Mouse (Mus musculus): Measurements from ENCODE around the gene 4933405L10Rik. TPM values are rescaled to one million over a fixed set of nuclear protein-coding genes. Genes with fewer than 3 reads are reported as not detected.

4933405L10Rik gene
- polyA plus RNA-seq, 1 experiment, result not detected

GRCm38 (mm10) chr8:105698734-105699133, 8.7 kb upstream of the 4933405L10Rik start:
- H3K4me3 ChIP-seq (ENCODE audit: insufficient read depth, low read depth, low read length), result no peak overlapping the region
- no peak overlapping the region for H3K27ac ChIP-seq (ENCODE audit: insufficient read depth, low read depth, low read length)
- peaks cover 39% of the 10 kb centered on the region for H3K4me1 ChIP-seq (ENCODE audit: control insufficient read depth, insufficient read depth, low read length)
- TF ChIP-seq POLR2A (IDR thresholded peaks at IDR 0.05; ENCODE audit: insufficient read depth, low read depth, low read length) (no peak), CTCF (IDR thresholded peaks at IDR 0.05; ENCODE audit: insufficient read depth, low read depth, low read length) (no peak)
- 88% methylated on average over 5 of the region's 5 CpGs for WGBS

GRCm38 (mm10) chr8:105699488-105700215, 7.8 kb upstream of the 4933405L10Rik start:
- no peak overlapping the region; the same call in 1 of the 2 replicates for H3K4me3 ChIP-seq (ENCODE audit: insufficient read depth, low read depth, low read length)
- H3K27ac ChIP-seq (ENCODE audit: insufficient read depth, low read depth, low read length), result no peak overlapping the region
- TF ChIP-seq POLR2A (IDR thresholded peaks at IDR 0.05; ENCODE audit: insufficient read depth, low read depth, low read length), result no peak
- no peak for TF ChIP-seq CTCF (IDR thresholded peaks at IDR 0.05; ENCODE audit: insufficient read depth, low read depth, low read length)
- 80% methylated on average over 11 of the region's 11 CpGs for WGBS
- peaks cover 34% of the 10 kb centered on the region for H3K4me1 ChIP-seq (ENCODE audit: control insufficient read depth, insufficient read depth, low read length)

GRCm38 (mm10) chr8:105700566-105700965, 6.9 kb upstream of the 4933405L10Rik start:
- TF ChIP-seq POLR2A (IDR thresholded peaks at IDR 0.05; ENCODE audit: insufficient read depth, low read depth, low read length) (no peak), CTCF (IDR thresholded peaks at IDR 0.05; ENCODE audit: insufficient read depth, low read depth, low read length) (no peak)
- H3K27ac ChIP-seq (ENCODE audit: insufficient read depth, low read depth, low read length), result peak overlapping the region; percentile 99
- H3K4me1 ChIP-seq (ENCODE audit: control insufficient read depth, insufficient read depth, low read length), result peaks cover 25% of the 10 kb centered on the region
- peak overlapping the region; percentile 92 for H3K4me3 ChIP-seq (ENCODE audit: insufficient read depth, low read depth, low read length)
- WGBS, result under 1% methylated on average over 21 of the region's 21 CpGs

- H3K27ac ChIP-seq (ENCODE audit: insufficient read depth, low read depth, low read length), result peak within 1 kb of the TSS; percentile 99
- peaks cover 24% of the 10 kb centered on the region for H3K4me1 ChIP-seq (ENCODE audit: control insufficient read depth, insufficient read depth, low read length)
- TF ChIP-seq CTCF (IDR thresholded peaks at IDR 0.05; ENCODE audit: insufficient read depth, low read depth, low read length), result no peak
- TF ChIP-seq POLR2A (IDR thresholded peaks at IDR 0.05; ENCODE audit: insufficient read depth, low read depth, low read length), result peak; percentile 86
- H3K4me3 ChIP-seq (ENCODE audit: insufficient read depth, low read depth, low read length), result peak within 1 kb of the TSS; percentile 92
- under 1% methylated on average over 60 of the region's 60 CpGs for WGBS
Observed at GRCm38 (mm10) chr8:105700966-105701824, 6.3 kb upstream of the 4933405L10Rik start, which contains the start of the genes Acd and Pard6a. Gene Acd (minus strand): TSS chr8:105701102. Gene Pard6a (plus strand): TSS chr8:105701148.

- peak overlapping the region; percentile 50 for H3K27ac ChIP-seq (ENCODE audit: insufficient read depth, low read depth, low read length)
- 27% methylated on average over 18 of the region's 18 CpGs for WGBS
- H3K4me1 ChIP-seq (ENCODE audit: control insufficient read depth, insufficient read depth, low read length), result peaks cover 24% of the 10 kb centered on the region
- TF ChIP-seq CTCF (IDR thresholded peaks at IDR 0.05; ENCODE audit: insufficient read depth, low read depth, low read length), result no peak
- TF ChIP-seq POLR2A (IDR thresholded peaks at IDR 0.05; ENCODE audit: insufficient read depth, low read depth, low read length), result no peak
- peak overlapping the region; percentile 92 for H3K4me3 ChIP-seq (ENCODE audit: insufficient read depth, low read depth, low read length)
Observed at GRCm38 (mm10) chr8:105702001-105702401, 5.5 kb upstream of the 4933405L10Rik start.

- peak overlapping the region; percentile 92 for H3K4me3 ChIP-seq (ENCODE audit: insufficient read depth, low read depth, low read length)
- 93% methylated on average over 24 of the region's 24 CpGs for WGBS
- TF ChIP-seq POLR2A (IDR thresholded peaks at IDR 0.05; ENCODE audit: insufficient read depth, low read depth, low read length) (no peak), CTCF (IDR thresholded peaks at IDR 0.05; ENCODE audit: insufficient read depth, low read depth, low read length) (no peak)
- no peak overlapping the region for H3K27ac ChIP-seq (ENCODE audit: insufficient read depth, low read depth, low read length)
- peaks cover 29% of the 10 kb centered on the region for H3K4me1 ChIP-seq (ENCODE audit: control insufficient read depth, insufficient read depth, low read length)
Observed at GRCm38 (mm10) chr8:105702731-105703415, 4.6 kb upstream of the 4933405L10Rik start.

- Histone ChIP-seq H3K4me3 (ENCODE audit: insufficient read depth, low read depth, low read length) (no peak overlapping the region), H3K4me1 (ENCODE audit: control insufficient read depth, insufficient read depth, low read length) (peaks cover 33% of the 10 kb centered on the region), H3K27ac (ENCODE audit: insufficient read depth, low read depth, low read length) (no peak overlapping the region)
- 92% methylated on average over 34 of the region's 34 CpGs for WGBS
- TF ChIP-seq CTCF (IDR thresholded peaks at IDR 0.05; ENCODE audit: insufficient read depth, low read depth, low read length), result no peak
- TF ChIP-seq POLR2A (IDR thresholded peaks at IDR 0.05; ENCODE audit: insufficient read depth, low read depth, low read length), result no peak
Observed at GRCm38 (mm10) chr8:105704146-105704812, 3.2 kb upstream of the 4933405L10Rik start.

- 88% methylated on average over 6 of the region's 6 CpGs for WGBS
- no peak for TF ChIP-seq CTCF (IDR thresholded peaks at IDR 0.05; ENCODE audit: insufficient read depth, low read depth, low read length)
- TF ChIP-seq POLR2A (IDR thresholded peaks at IDR 0.05; ENCODE audit: insufficient read depth, low read depth, low read length), result no peak
- H3K4me1 ChIP-seq (ENCODE audit: control insufficient read depth, insufficient read depth, low read length), result peaks cover 28% of the 10 kb centered on the region
- H3K27ac ChIP-seq (ENCODE audit: insufficient read depth, low read depth, low read length), result no peak overlapping the region
- no peak overlapping the region for H3K4me3 ChIP-seq (ENCODE audit: insufficient read depth, low read depth, low read length)
Observed at GRCm38 (mm10) chr8:105704955-105705354, 2.5 kb upstream of the 4933405L10Rik start.

All from olfactory bulb, adult 2 months (tissue).